Mouse (Mus musculus) fibroblast of lung, adult 2 months (primary cell): ENCODE measurements around the gene Gk5.
"Not testable (repeated sequence)": the region's sequence is repeated elsewhere in the genome, so short reads cannot be mapped to it uniquely, and the experiment has no call there.

Source experiments
- DNase-seq: peaks from one replicate; pipeline ENCODE4 v3.0.0-alpha.2; 2011; ENCODE audit warnings: low read depth

Gk5 gene

GRCm38 (mm10) chr9:96144883-96145282 is 25.7 kb downstream of the Gk5 start:
- no peak for DNase-seq

GRCm38 (mm10) chr9:96152801-96153200 is 33.6 kb downstream of the Gk5 start:
- no peak for DNase-seq

GRCm38 (mm10) chr9:96158431-96158830 is 39.3 kb downstream of the Gk5 start:
- DNase-seq: no peak

GRCm38 (mm10) chr9:96159047-96159446 is 39.9 kb downstream of the Gk5 start:
- DNase-seq: no peak

- DNase-seq: no peak
Measured at GRCm38 (mm10) chr9:96160767-96161166, 41.6 kb downstream of the Gk5 start.

- DNase-seq: no peak
Measured at GRCm38 (mm10) chr9:96162421-96162820, 43.3 kb downstream of the Gk5 start.

- no peak for DNase-seq
Measured at GRCm38 (mm10) chr9:96163443-96163842, 44.3 kb downstream of the Gk5 start.

- not testable (repeated sequence) for DNase-seq
Measured at GRCm38 (mm10) chr9:96163983-96164382, 44.8 kb downstream of the Gk5 start.

- DNase-seq: peak; percentile 33
Measured at GRCm38 (mm10) chr9:96167168-96167585, 48.0 kb downstream of the Gk5 start.

GRCm38 (mm10) chr9:96170600-96170999 is 51.4 kb downstream of the Gk5 start:
- DNase-seq: no peak

- DNase-seq: no peak
Measured at GRCm38 (mm10) chr9:96184909-96185308, 65.7 kb downstream of the Gk5 start.

GRCm38 (mm10) chr9:96186701-96187100 is 67.5 kb downstream of the Gk5 start:
- DNase-seq: no peak

- DNase-seq: peak; percentile 69
Measured at GRCm38 (mm10) chr9:96195885-96196622, 76.9 kb downstream of the Gk5 start, which contains the start of gene Tfdp2. Tfdp2 (plus strand) TSS chr9:96196275.

- peak; percentile 26 for DNase-seq
Measured at GRCm38 (mm10) chr9:96196636-96197181, 77.5 kb downstream of the Gk5 start.

GRCm38 (mm10) chr9:96197806-96198205 is 78.6 kb downstream of the Gk5 start:
- no peak for DNase-seq

- DNase-seq: no peak
Measured at GRCm38 (mm10) chr9:96203663-96204062, 84.5 kb downstream of the Gk5 start.

GRCm38 (mm10) chr9:96207428-96207827 is 88.3 kb downstream of the Gk5 start:
- no peak for DNase-seq

GRCm38 (mm10) chr9:96213036-96213645 is 94.0 kb downstream of the Gk5 start:
- DNase-seq: no peak

GRCm38 (mm10) chr9:96214171-96214570 is 95.0 kb downstream of the Gk5 start:
- DNase-seq: no peak

GRCm38 (mm10) chr9:96217299-96217698 is 98.1 kb downstream of the Gk5 start:
- DNase-seq: no peak

- no peak for DNase-seq
Measured at GRCm38 (mm10) chr9:96217799-96218198, 98.6 kb downstream of the Gk5 start.

- DNase-seq: no peak
Measured at GRCm38 (mm10) chr9:96219114-96219669, 100.0 kb downstream of the Gk5 start.

GRCm38 (mm10) chr9:96220419-96220818 is 101.3 kb downstream of the Gk5 start:
- no peak for DNase-seq
